Mouse (Mus musculus): Measurements from ENCODE around the gene Smarcc2. TPM values are rescaled to one million over a fixed set of nuclear protein-coding genes. Genes with fewer than 3 reads are reported as not detected.
"Not testable (repeated sequence)": the region's sequence is repeated elsewhere in the genome, so short reads cannot be mapped to it uniquely, and the experiment has no call there.

The Smarcc2 gene
- polyA plus RNA-seq, 1 experiment, result 117 TPM

- no peak for TF ChIP-seq POLR2A (IDR thresholded peaks at IDR 0.05; ENCODE audit: low read depth, low read length)
- TF ChIP-seq CTCF (IDR thresholded peaks at IDR 0.05; ENCODE audit: borderline replicate concordance, insufficient read depth, low read length), result no peak
- H3K4me3 ChIP-seq (ENCODE audit: insufficient read depth, low read length), result no peak overlapping the region
- no peak overlapping the region for H3K27ac ChIP-seq (ENCODE audit: insufficient read depth, low read length)
- 0 out of 2 replicates have a peak, but pooled peaks cover 5% of the 10 kb centered on the region for H3K4me1 ChIP-seq (ENCODE audit: control insufficient read depth, insufficient read depth, low read length)
Observed at GRCm38 (mm10) chr10:128496509-128497077, 37.5 kb downstream of the Smarcc2 start.

GRCm38 (mm10) chr10:128497134-128497737, 38.2 kb downstream of the Smarcc2 start:
- H3K27ac ChIP-seq (ENCODE audit: insufficient read depth, low read length), result no peak overlapping the region
- TF ChIP-seq POLR2A (IDR thresholded peaks at IDR 0.05; ENCODE audit: low read depth, low read length) (no peak), CTCF (IDR thresholded peaks at IDR 0.05; ENCODE audit: borderline replicate concordance, insufficient read depth, low read length) (no peak)
- H3K4me1 ChIP-seq (ENCODE audit: control insufficient read depth, insufficient read depth, low read length), result 0 out of 2 replicates have a peak, but pooled peaks cover 7% of the 10 kb centered on the region
- H3K4me3 ChIP-seq (ENCODE audit: insufficient read depth, low read length), result no peak overlapping the region

GRCm38 (mm10) chr10:128498590-128498989, 39.5 kb downstream of the Smarcc2 start, which contains the start of gene Myl6b:
Myl6b (minus strand) TSS chr10:128498685.
- H3K27ac ChIP-seq (ENCODE audit: insufficient read depth, low read length), result peak within 1 kb of the TSS; percentile 53
- H3K4me1 ChIP-seq (ENCODE audit: control insufficient read depth, insufficient read depth, low read length), result 0 out of 2 replicates have a peak, but pooled peaks cover 7% of the 10 kb centered on the region
- TF ChIP-seq POLR2A (IDR thresholded peaks at IDR 0.05; ENCODE audit: low read depth, low read length) (no peak), CTCF (IDR thresholded peaks at IDR 0.05; ENCODE audit: borderline replicate concordance, insufficient read depth, low read length) (no peak)
- peak within 1 kb of the TSS; percentile 55 for H3K4me3 ChIP-seq (ENCODE audit: insufficient read depth, low read length)

GRCm38 (mm10) chr10:128499116-128499671, 40.1 kb downstream of the Smarcc2 start:
- TF ChIP-seq CTCF (IDR thresholded peaks at IDR 0.05; ENCODE audit: borderline replicate concordance, insufficient read depth, low read length), result no peak
- TF ChIP-seq POLR2A (IDR thresholded peaks at IDR 0.05; ENCODE audit: low read depth, low read length), result peak; percentile 51
- Histone ChIP-seq H3K4me1 (ENCODE audit: control insufficient read depth, insufficient read depth, low read length) (0 out of 2 replicates have a peak, but pooled peaks cover 7% of the 10 kb centered on the region), H3K27ac (ENCODE audit: insufficient read depth, low read length) (peak overlapping the region; percentile 53), H3K4me3 (ENCODE audit: insufficient read depth, low read length) (peak overlapping the region; percentile 55)

GRCm38 (mm10) chr10:128502341-128502740, 43.3 kb downstream of the Smarcc2 start:
- TF ChIP-seq CTCF (IDR thresholded peaks at IDR 0.05; ENCODE audit: borderline replicate concordance, insufficient read depth, low read length) (no peak), POLR2A (IDR thresholded peaks at IDR 0.05; ENCODE audit: low read depth, low read length) (no peak)
- Histone ChIP-seq H3K4me3 (ENCODE audit: insufficient read depth, low read length) (no peak overlapping the region), H3K4me1 (ENCODE audit: control insufficient read depth, insufficient read depth, low read length) (peaks cover 2% of the 10 kb centered on the region; the same call in 1 of the 2 replicates), H3K27ac (ENCODE audit: insufficient read depth, low read length) (no peak overlapping the region)

- peaks cover 2% of the 10 kb centered on the region; the same call in 1 of the 2 replicates for H3K4me1 ChIP-seq (ENCODE audit: control insufficient read depth, insufficient read depth, low read length)
- no peak overlapping the region for H3K4me3 ChIP-seq (ENCODE audit: insufficient read depth, low read length)
- TF ChIP-seq CTCF (IDR thresholded peaks at IDR 0.05; ENCODE audit: borderline replicate concordance, insufficient read depth, low read length) (no peak), POLR2A (IDR thresholded peaks at IDR 0.05; ENCODE audit: low read depth, low read length) (no peak)
- H3K27ac ChIP-seq (ENCODE audit: insufficient read depth, low read length), result no peak overlapping the region
Observed at GRCm38 (mm10) chr10:128503532-128503931, 44.5 kb downstream of the Smarcc2 start.

- no peak overlapping the region for H3K4me3 ChIP-seq (ENCODE audit: insufficient read depth, low read length)
- no peak for TF ChIP-seq CTCF (IDR thresholded peaks at IDR 0.05; ENCODE audit: borderline replicate concordance, insufficient read depth, low read length)
- no peak for TF ChIP-seq POLR2A (IDR thresholded peaks at IDR 0.05; ENCODE audit: low read depth, low read length)
- no peak overlapping the region for H3K27ac ChIP-seq (ENCODE audit: insufficient read depth, low read length)
- peaks cover 2% of the 10 kb centered on the region; the same call in 1 of the 2 replicates for H3K4me1 ChIP-seq (ENCODE audit: control insufficient read depth, insufficient read depth, low read length)
Observed at GRCm38 (mm10) chr10:128504012-128504411, 45.0 kb downstream of the Smarcc2 start.

GRCm38 (mm10) chr10:128504641-128505370, 45.8 kb downstream of the Smarcc2 start:
- Histone ChIP-seq H3K4me1 (ENCODE audit: control insufficient read depth, insufficient read depth, low read length) (peaks cover 2% of the 10 kb centered on the region; the same call in 1 of the 2 replicates), H3K4me3 (ENCODE audit: insufficient read depth, low read length) (no peak overlapping the region), H3K27ac (ENCODE audit: insufficient read depth, low read length) (no peak overlapping the region)
- no peak for TF ChIP-seq POLR2A (IDR thresholded peaks at IDR 0.05; ENCODE audit: low read depth, low read length)
- no peak for TF ChIP-seq CTCF (IDR thresholded peaks at IDR 0.05; ENCODE audit: borderline replicate concordance, insufficient read depth, low read length)

- not testable (repeated sequence) for H3K4me1 ChIP-seq (ENCODE audit: control insufficient read depth, insufficient read depth, low read length); H3K27ac ChIP-seq (ENCODE audit: insufficient read depth, low read length); H3K4me3 ChIP-seq (ENCODE audit: insufficient read depth, low read length)
Observed at GRCm38 (mm10) chr10:128505371-128505667, 46.3 kb downstream of the Smarcc2 start.
